Mouse (Mus musculus) forebrain, embryonic 12.5 days (tissue): ENCODE measurements at regions not wholly inside any gene's neighbourhood (a gene's known extent, or its start where the extent isn't known, plus 50 kb on each side); places are given as distances from the start of the nearest gene placed in this dataset.

Experiments
- ATAC-seq: fragments of 200-750 bp; cut with Nextera tagmentation; 2 replicates; pipeline ENCODE4 v1.8.0; 2017; ENCODE audit warnings: moderate TSS enrichment; ENCODE audit not compliant: low FRiP score
- H3K27ac ChIP-seq: fragments of 300-500 bp; sonication (generic); 2 replicates; pipeline ENCODE4 v1.5.1; 2016; ENCODE audit warnings: mild to moderate bottlenecking
- H3K27me3 ChIP-seq: fragments of 300-500 bp; sonication (generic); 2 replicates; pipeline ENCODE4 v1.6.1; 2016; ENCODE audit warnings: mild to moderate bottlenecking
- H3K36me3 ChIP-seq: fragments of 300-500 bp; sonication (generic); replicated peaks from 2 replicates; pipeline ENCODE4 v1.6.1; 2016; ENCODE audit warnings: mild to moderate bottlenecking
- H3K4me1 ChIP-seq: fragments of 300-500 bp; sonication (generic); 2 replicates; pipeline ENCODE4 v1.6.1; 2016
- H3K4me2 ChIP-seq: fragments of 300-500 bp; sonication (generic); 2 replicates; pipeline ENCODE4 v1.6.1; 2016; ENCODE audit warnings: mild to moderate bottlenecking, moderate library complexity
- H3K4me3 ChIP-seq: fragments of 300-500 bp; sonication (generic); replicated peaks from 2 replicates; pipeline ENCODE4 v1.5.1; 2016; ENCODE audit warnings: mild to moderate bottlenecking
- H3K9ac ChIP-seq: fragments of 300-500 bp; sonication (generic); 2 replicates; pipeline ENCODE4 v1.6.1; 2016; ENCODE audit warnings: mild to moderate bottlenecking
- H3K9me3 ChIP-seq: fragments of 300-500 bp; sonication (generic); 2 replicates; pipeline ENCODE4 v1.6.1; 2016
- WGBS: fragments of 180-500 bp; shearing (Covaris S2); methylation state at CpG from one replicate; pipeline ENCODE4 v1.1.7; 2016; 5-methylcytosine and 5-hydroxymethylcytosine counted together

- no peaks in the 10 kb centered on the region for H3K9me3 ChIP-seq
- no peaks in the 10 kb centered on the region for H3K27me3 ChIP-seq
- no peak overlapping the region for H3K4me3 ChIP-seq
- H3K9ac ChIP-seq: no peak overlapping the region
- no peak for ATAC-seq
- H3K36me3 ChIP-seq: no peaks in the 10 kb centered on the region
- H3K4me2 ChIP-seq: no peak overlapping the region
- WGBS: 65% methylated on average over 5 of the region's 5 CpGs
- no peaks in the 10 kb centered on the region for H3K4me1 ChIP-seq
- no peak overlapping the region for H3K27ac ChIP-seq
Observed at GRCm38 (mm10) chr13:8152168-8152567, 50.5 kb upstream of the Adarb2 start.
